Mouse (Mus musculus): Measurements from ENCODE around the gene Drc7. TPM values are rescaled to one million over a fixed set of nuclear protein-coding genes. Genes with fewer than 3 reads are reported as not detected.
A peak's percentile ranks its signal among the peaks of the same experiment; 100 is the strongest.

The Drc7 gene
- polyA plus RNA-seq, 1 experiment from 2014 or later: 0.13 TPM

- Histone ChIP-seq H3K4me2 (replicated peaks) (no peak overlapping the region), H3K4me3 (no peak overlapping the region), H3K27me3 (replicated peaks) (no peaks in the 10 kb centered on the region), H3K36me3 (no peaks in the 10 kb centered on the region), H3K4me1 (no peaks in the 10 kb centered on the region), H3K9me3 (no peaks in the 10 kb centered on the region), H3K9ac (no peak overlapping the region), H3K27ac (no peak overlapping the region)
- ATAC-seq (ENCODE audit: low FRiP score, low read depth): no peak
- 45% methylated on average over 3 of the region's 3 CpGs for WGBS
Observed at GRCm38 (mm10) chr8:95067582-95067981, 12.7 kb downstream of the Drc7 start.

- Histone ChIP-seq H3K9me3 (no peaks in the 10 kb centered on the region), H3K4me1 (no peaks in the 10 kb centered on the region), H3K9ac (no peak overlapping the region), H3K4me2 (replicated peaks) (no peak overlapping the region), H3K4me3 (no peak overlapping the region), H3K36me3 (no peaks in the 10 kb centered on the region), H3K27me3 (replicated peaks) (no peaks in the 10 kb centered on the region), H3K27ac (no peak overlapping the region)
- ATAC-seq (ENCODE audit: low FRiP score, low read depth): no peak
- WGBS: 80% methylated on average over 3 of the region's 3 CpGs
Observed at GRCm38 (mm10) chr8:95075504-95075903, 20.6 kb downstream of the Drc7 start.

GRCm38 (mm10) chr8:95076151-95076550 lies 21.2 kb downstream of the Drc7 start:
- no peaks in the 10 kb centered on the region for H3K9me3 ChIP-seq
- no peaks in the 10 kb centered on the region for H3K27me3 ChIP-seq (replicated peaks)
- no peak overlapping the region for H3K4me2 ChIP-seq (replicated peaks)
- H3K27ac ChIP-seq: no peak overlapping the region
- no peak overlapping the region for H3K9ac ChIP-seq
- H3K4me3 ChIP-seq: no peak overlapping the region
- WGBS: 81% methylated on average over 17 of the region's 17 CpGs
- no peaks in the 10 kb centered on the region for H3K4me1 ChIP-seq
- no peaks in the 10 kb centered on the region for H3K36me3 ChIP-seq
- no peak for ATAC-seq (ENCODE audit: low FRiP score, low read depth)

- H3K9me3 ChIP-seq: no peaks in the 10 kb centered on the region
- no peak overlapping the region for H3K4me3 ChIP-seq
- H3K27me3 ChIP-seq (replicated peaks): no peaks in the 10 kb centered on the region
- H3K4me2 ChIP-seq (replicated peaks): no peak overlapping the region
- 80% methylated on average over 3 of the region's 3 CpGs for WGBS
- H3K9ac ChIP-seq: no peak overlapping the region
- no peaks in the 10 kb centered on the region for H3K36me3 ChIP-seq
- H3K27ac ChIP-seq: no peak overlapping the region
- H3K4me1 ChIP-seq: peaks cover 11% of the 10 kb centered on the region
- no peak for ATAC-seq (ENCODE audit: low FRiP score, low read depth)
Observed at GRCm38 (mm10) chr8:95078055-95078454, 23.2 kb downstream of the Drc7 start.

- Histone ChIP-seq H3K27me3 (replicated peaks) (no peaks in the 10 kb centered on the region), H3K9me3 (no peaks in the 10 kb centered on the region), H3K4me2 (replicated peaks) (no peak overlapping the region), H3K36me3 (peaks cover 8% of the 10 kb centered on the region; the same call in 1 of the 2 replicates), H3K4me3 (no peak overlapping the region), H3K9ac (no peak overlapping the region), H3K4me1 (peaks cover 11% of the 10 kb centered on the region), H3K27ac (no peak overlapping the region)
- WGBS: 88% methylated on average over 4 of the region's 4 CpGs
- no peak for ATAC-seq (ENCODE audit: low FRiP score, low read depth)
Observed at GRCm38 (mm10) chr8:95079305-95079704, 24.4 kb downstream of the Drc7 start.

GRCm38 (mm10) chr8:95080381-95081341 lies 25.8 kb downstream of the Drc7 start, which contains the start of gene Katnb1:
Gene Katnb1, plus strand, starts transcription at chr8:95081186.
- Histone ChIP-seq H3K4me1 (peaks cover 11% of the 10 kb centered on the region), H3K4me3 (peak within 1 kb of the TSS; percentile 73), H3K27me3 (replicated peaks) (no peaks in the 10 kb centered on the region), H3K4me2 (replicated peaks) (peak within 1 kb of the TSS; percentile 91), H3K9ac (peak within 1 kb of the TSS; percentile 80), H3K27ac (0 out of 2 replicates have a peak within 1 kb of the TSS, but pooled peaks have one; percentile 11), H3K36me3 (peaks cover 22% of the 10 kb centered on the region), H3K9me3 (no peaks in the 10 kb centered on the region)
- ATAC-seq (ENCODE audit: low FRiP score, low read depth): peak; percentile 98
- under 1% methylated on average over 47 of the region's 47 CpGs for WGBS

- H3K4me2 ChIP-seq (replicated peaks): peak overlapping the region; percentile 91
- WGBS: 12% methylated on average over 11 of the region's 11 CpGs
- ATAC-seq (ENCODE audit: low FRiP score, low read depth): no peak
Observed at GRCm38 (mm10) chr8:95081650-95082049, 26.7 kb downstream of the Drc7 start.

GRCm38 (mm10) chr8:95084261-95084660 lies 29.4 kb downstream of the Drc7 start:
- no peak for ATAC-seq (ENCODE audit: low FRiP score, low read depth)
- Histone ChIP-seq H3K9ac (no peak overlapping the region), H3K4me3 (no peak overlapping the region), H3K4me1 (peaks cover 11% of the 10 kb centered on the region), H3K27ac (no peak overlapping the region), H3K9me3 (no peaks in the 10 kb centered on the region), H3K36me3 (peaks cover 49% of the 10 kb centered on the region), H3K4me2 (replicated peaks) (no peak overlapping the region), H3K27me3 (replicated peaks) (no peaks in the 10 kb centered on the region)
- WGBS: 85% methylated on average over 4 of the region's 4 CpGs

More at GRCm38 (mm10) chr8:95081650-95082049, 26.7 kb downstream of the Drc7 start:
- Histone ChIP-seq H3K27me3 (replicated peaks) (no peaks in the 10 kb centered on the region), H3K4me1 (peaks cover 11% of the 10 kb centered on the region), H3K9ac (peak overlapping the region; percentile 80), H3K9me3 (no peaks in the 10 kb centered on the region), H3K4me3 (peak overlapping the region; percentile 73), H3K27ac (no peak overlapping the region), H3K36me3 (peaks cover 26% of the 10 kb centered on the region)

- Histone ChIP-seq H3K27ac (no peak overlapping the region), H3K4me2 (replicated peaks) (no peak overlapping the region), H3K4me3 (no peak overlapping the region), H3K27me3 (replicated peaks) (no peaks in the 10 kb centered on the region), H3K36me3 (peaks cover 53% of the 10 kb centered on the region), H3K9me3 (no peaks in the 10 kb centered on the region), H3K4me1 (peaks cover 11% of the 10 kb centered on the region), H3K9ac (no peak overlapping the region)
- WGBS: 88% methylated on average over 10 of the region's 10 CpGs
- ATAC-seq (ENCODE audit: low FRiP score, low read depth): no peak
Observed at GRCm38 (mm10) chr8:95084744-95085431, 30.0 kb downstream of the Drc7 start.

- no peak overlapping the region for H3K27ac ChIP-seq
- WGBS: 90% methylated on average over 7 of the region's 7 CpGs
- H3K36me3 ChIP-seq: peaks cover 60% of the 10 kb centered on the region
- no peaks in the 10 kb centered on the region for H3K9me3 ChIP-seq
- H3K4me2 ChIP-seq (replicated peaks): no peak overlapping the region
- H3K4me3 ChIP-seq: no peak overlapping the region
- ATAC-seq (ENCODE audit: low FRiP score, low read depth): no peak
- no peak overlapping the region for H3K9ac ChIP-seq
- H3K4me1 ChIP-seq: peaks cover 11% of the 10 kb centered on the region
- H3K27me3 ChIP-seq (replicated peaks): no peaks in the 10 kb centered on the region
Observed at GRCm38 (mm10) chr8:95085432-95086141, 30.7 kb downstream of the Drc7 start.

GRCm38 (mm10) chr8:95093574-95093973 lies 38.7 kb downstream of the Drc7 start:
- H3K4me2 ChIP-seq (replicated peaks): no peak overlapping the region
- no peak overlapping the region for H3K9ac ChIP-seq
- no peak overlapping the region for H3K4me3 ChIP-seq
- no peak overlapping the region for H3K27ac ChIP-seq
- no peaks in the 10 kb centered on the region for H3K9me3 ChIP-seq
- H3K4me1 ChIP-seq: no peaks in the 10 kb centered on the region
- WGBS: 98% methylated on average over 4 of the region's 4 CpGs
- no peaks in the 10 kb centered on the region for H3K27me3 ChIP-seq (replicated peaks)
- no peak for ATAC-seq (ENCODE audit: low FRiP score, low read depth)
- peaks cover 91% of the 10 kb centered on the region for H3K36me3 ChIP-seq

- Histone ChIP-seq H3K9ac (no peak overlapping the region), H3K36me3 (peaks cover 79% of the 10 kb centered on the region), H3K4me2 (replicated peaks) (no peak overlapping the region), H3K9me3 (no peaks in the 10 kb centered on the region), H3K4me1 (no peaks in the 10 kb centered on the region), H3K27me3 (replicated peaks) (no peaks in the 10 kb centered on the region), H3K27ac (no peak overlapping the region), H3K4me3 (no peak overlapping the region)
- 29% methylated on average over 5 of the region's 5 CpGs for WGBS
- peak; percentile 46 for ATAC-seq (ENCODE audit: low FRiP score, low read depth)
Observed at GRCm38 (mm10) chr8:95099009-95099408, 44.1 kb downstream of the Drc7 start.

All from neural tube, embryonic 12.5 days (tissue).